Mouse (Mus musculus) heart, adult 2 months (tissue): Measurements from ENCODE around the gene Mtmr4. TPM values are rescaled to one million over a fixed set of nuclear protein-coding genes. Genes with fewer than 3 reads are reported as not detected.

Experiments
- DNase-seq, 2 experiments: peaks; one replicate each; pipeline ENCODE4 v3.0.0; 2021
- H3K27ac ChIP-seq: fragments of 200-600 bp; 2 replicates; pipeline ENCODE4 v1.8.1; 2022
- H3K27me3 ChIP-seq: fragments of 200-500 bp; 2 replicates; pipeline ENCODE4 v1.6.1; 2012; ENCODE audit warnings: mild to moderate bottlenecking, low read length, inconsistent platforms, mixed read lengths; ENCODE audit not compliant: control insufficient read depth, insufficient read depth
- H3K36me3 ChIP-seq: fragments of 200-500 bp; 2 replicates; pipeline ENCODE4 v1.6.1; 2012; ENCODE audit warnings: low read length, inconsistent platforms; ENCODE audit not compliant: control insufficient read depth, insufficient read depth
- H3K4me1 ChIP-seq: fragments of 200-500 bp; 2 replicates; pipeline ENCODE4 v1.6.1; 2011; ENCODE audit warnings: low read length; ENCODE audit not compliant: control insufficient read depth, insufficient read depth
- H3K4me3 ChIP-seq: fragments of 200-600 bp; 2 replicates; pipeline ENCODE4 v1.8.1; 2022
- H3K79me2 ChIP-seq: fragments of 200-500 bp; replicated peaks from 2 replicates; pipeline ENCODE4 v1.6.1; 2012; ENCODE audit warnings: mild to moderate bottlenecking, inconsistent platforms, low read length, moderate library complexity, mixed read lengths; ENCODE audit not compliant: control insufficient read depth, insufficient read depth
- H3K9ac ChIP-seq: fragments of 200-500 bp; 2 replicates; pipeline ENCODE4 v1.6.1; 2012; ENCODE audit warnings: low read depth, mild to moderate bottlenecking, control low read depth, inconsistent platforms, low read length, mixed read lengths
- CTCF ChIP-seq: fragments of 200-600 bp; IDR thresholded peaks from 2 replicates; pipeline ENCODE4 v1.8.1; 2022; ENCODE audit warnings: antibody characterized with exemption, mild to moderate bottlenecking, moderate library complexity
- EP300 ChIP-seq: fragments of 200-500 bp; IDR thresholded peaks from 2 replicates; pipeline ENCODE4 v1.6.1; 2011; ENCODE audit warnings: low read depth, low read length, control low read depth; ENCODE audit not compliant: insufficient read depth
- POLR2A ChIP-seq: fragments of 200-500 bp; IDR thresholded peaks from 2 replicates; pipeline ENCODE4 v1.6.1; 2011; ENCODE audit warnings: mild to moderate bottlenecking, low read depth, low read length, control low read depth; ENCODE audit not compliant: insufficient read depth
- WGBS: fragments of 180-500 bp; shearing (Covaris S2); methylation state at CpG from one replicate; pipeline ENCODE4 v1.1.7; 2018; 5-methylcytosine and 5-hydroxymethylcytosine counted together
- intact Hi-C: fragments of 180-260 bp; cut with DNase I; formaldehyde crosslinking; loops from one replicate; pipeline ENCODE4 v1.15.1; 2025
- polyA plus RNA-seq: library from polyadenylated mRNA; depleted of rRNA; stranded (reverse); fragments of >200 nt; gene quantifications from 2 replicates; pipeline ENCODE4 v1.2.3, GENCODE M21; 2012
- total RNA-seq, 2 experiments: library from RNA; stranded (reverse); gene quantifications; 2 replicates each; pipeline ENCODE4 v1.2.3; 2021

Mtmr4 gene
- total and polyA plus RNA-seq, 3 experiments, result 7.9 to 27.8 (median 24.7) TPM

- peaks cover 3% of the 10 kb centered on the region for H3K36me3 ChIP-seq
- peak overlapping the region; percentile 82 for H3K9ac ChIP-seq
- intact Hi-C loops, result loop anchor here (5.0 kb wide), 1 partner anchor 142 kb away; the partner anchor contains the start of gene Supt4a
- peak overlapping the region; percentile 60 for H3K4me3 ChIP-seq
- H3K27me3 ChIP-seq, result no peaks in the 10 kb centered on the region
- TF ChIP-seq CTCF (peak; percentile 23), EP300 (no peak)
- DNase-seq, result peak; percentile 89 to 92
- no peaks in the 10 kb centered on the region for H3K79me2 ChIP-seq
- 4% methylated on average over 35 of the region's 37 CpGs for WGBS
- H3K4me1 ChIP-seq, result peaks cover 10% of the 10 kb centered on the region
- peak overlapping the region; percentile 55 for H3K27ac ChIP-seq
Observed at GRCm38 (mm10) chr11:87595327-87595841, 3.4 kb downstream of the Mtmr4 start.

GRCm38 (mm10) chr11:87595976-87596375 lies 4.0 kb downstream of the Mtmr4 start:
- intact Hi-C loops, result loop anchor here (5.0 kb wide), 1 partner anchor 141 kb away; the partner anchor contains the start of gene Supt4a
- Histone ChIP-seq H3K4me1 (peaks cover 10% of the 10 kb centered on the region), H3K36me3 (no peaks in the 10 kb centered on the region), H3K27me3 (no peaks in the 10 kb centered on the region), H3K4me3 (peak overlapping the region; percentile 60), H3K27ac (peak overlapping the region; percentile 44), H3K9ac (peak overlapping the region; percentile 82), H3K79me2 (no peaks in the 10 kb centered on the region)
- TF ChIP-seq POLR2A (no peak), CTCF (no peak), EP300 (no peak)
- peak in 1 of 2 experiments; percentile 25 for DNase-seq
- 18% methylated on average over 7 of the region's 7 CpGs for WGBS

- Histone ChIP-seq H3K4me3 (no peak overlapping the region), H3K27me3 (no peaks in the 10 kb centered on the region), H3K79me2 (no peaks in the 10 kb centered on the region), H3K27ac (no peak overlapping the region), H3K4me1 (peaks cover 10% of the 10 kb centered on the region), H3K36me3 (no peaks in the 10 kb centered on the region), H3K9ac (no peak overlapping the region)
- DNase-seq, result peak in 1 of 2 experiments; percentile 14
- intact Hi-C loops, result loop anchor here (5.0 kb wide), 1 partner anchor 141 kb away; the partner anchor contains the start of gene Supt4a
- TF ChIP-seq POLR2A (no peak), CTCF (no peak), EP300 (no peak)
- WGBS, result 62% methylated on average over 2 of the region's 2 CpGs
Observed at GRCm38 (mm10) chr11:87596492-87596891, 4.5 kb downstream of the Mtmr4 start.

- no peak overlapping the region for H3K27ac ChIP-seq
- no peak overlapping the region for H3K9ac ChIP-seq
- no peak for DNase-seq
- TF ChIP-seq POLR2A, result no peak
- no peak for TF ChIP-seq CTCF
- no peak for TF ChIP-seq EP300
- H3K79me2 ChIP-seq, result no peaks in the 10 kb centered on the region
- peaks cover 10% of the 10 kb centered on the region for H3K4me1 ChIP-seq
- no peaks in the 10 kb centered on the region for H3K27me3 ChIP-seq
- H3K4me3 ChIP-seq, result no peak overlapping the region
- intact Hi-C loops, result loop anchor here (5.0 kb wide), 1 partner anchor 140 kb away; the partner anchor contains the start of gene Supt4a
- H3K36me3 ChIP-seq, result no peaks in the 10 kb centered on the region
Observed at GRCm38 (mm10) chr11:87597061-87597460, 5.1 kb downstream of the Mtmr4 start.

- intact Hi-C loops, result loop anchor here (5.0 kb wide), 1 partner anchor 138 kb away; the partner anchor contains the start of gene Supt4a
- TF ChIP-seq EP300, result no peak
- H3K4me1 ChIP-seq, result peaks cover 5% of the 10 kb centered on the region
- no peak overlapping the region for H3K9ac ChIP-seq
- no peak overlapping the region for H3K4me3 ChIP-seq
- no peaks in the 10 kb centered on the region for H3K36me3 ChIP-seq
- H3K27ac ChIP-seq, result no peak overlapping the region
- no peaks in the 10 kb centered on the region; the same call in 1 of the 2 replicates for H3K79me2 ChIP-seq
- no peak for DNase-seq
- H3K27me3 ChIP-seq, result no peaks in the 10 kb centered on the region
- 87% methylated on average over 13 of the region's 13 CpGs for WGBS
Observed at GRCm38 (mm10) chr11:87599395-87600089, 7.6 kb downstream of the Mtmr4 start.

- no peaks in the 10 kb centered on the region for H3K36me3 ChIP-seq
- no peaks in the 10 kb centered on the region for H3K27me3 ChIP-seq
- DNase-seq, result no peak
- 94% methylated on average over 10 of the region's 10 CpGs for WGBS
- no peaks in the 10 kb centered on the region; the same call in 1 of the 2 replicates for H3K79me2 ChIP-seq
- intact Hi-C loops, result no loop called here
- H3K27ac ChIP-seq, result no peak overlapping the region
- TF ChIP-seq EP300 (no peak), CTCF (no peak), POLR2A (no peak)
- H3K4me3 ChIP-seq, result no peak overlapping the region
- H3K4me1 ChIP-seq, result peaks cover 3% of the 10 kb centered on the region
- H3K9ac ChIP-seq, result no peak overlapping the region
Observed at GRCm38 (mm10) chr11:87600322-87600853, 8.4 kb downstream of the Mtmr4 start.
